ENCODE assay signal across 8 mouse cellular contexts in genomic region chr1:182908050-182909036, GRCm38 (mm10). TPM values are rescaled to one million over a fixed set of nuclear protein-coding genes. Genes with fewer than 3 reads are reported as not detected.
DNase-seq lines count a peak whose midpoint lies in the region; ATAC-seq and TF ChIP-seq lines count a peak whose summit lies in the region.

No protein-coding gene starts in this region.

- H3K27me3 ChIP-seq in C2C12 (ENCODE audit: control insufficient read depth, insufficient read depth, insufficient read length) = no peaks in the 10 kb centered on the region
- H3K27me3 ChIP-seq in forebrain, embryonic 16.5 days (replicated peaks; ENCODE audit: control insufficient read depth, insufficient read depth, low read length) = no peaks in the 10 kb centered on the region
- H3K27me3 ChIP-seq in liver, embryonic 14.5 days (ENCODE audit: control insufficient read depth, insufficient read depth, low read length) = no peaks in the 10 kb centered on the region
- H3K27me3 ChIP-seq in testis, adult 2 months (ENCODE audit: control insufficient read depth, insufficient read depth, low read length) = no peaks in the 10 kb centered on the region

- H3K9ac ChIP-seq in forebrain, embryonic 16.5 days (replicated peaks; ENCODE audit: low read depth, low read length) = no peak overlapping the region
- H3K9ac ChIP-seq in liver, embryonic 14.5 days (replicated peaks) = no peak overlapping the region

- no peaks in the 10 kb centered on the region for H3K36me3 ChIP-seq in C2C12 (ENCODE audit: control insufficient read depth, insufficient read depth)
- H3K36me3 ChIP-seq in forebrain, embryonic 16.5 days (ENCODE audit: control insufficient read depth, insufficient read depth) = no peaks in the 10 kb centered on the region
- H3K36me3 ChIP-seq in liver, embryonic 14.5 days (replicated peaks; ENCODE audit: control insufficient read depth, insufficient read depth, low read depth) = no peaks in the 10 kb centered on the region
- no peaks in the 10 kb centered on the region for H3K36me3 ChIP-seq in testis, adult 2 months (ENCODE audit: control insufficient read depth, insufficient read depth, low read length)

- TF ChIP-seq POLR2A in testis, adult 2 months (IDR thresholded peaks at IDR 0.05; ENCODE audit: control insufficient read depth, low read depth, low read length) = 0 out of 2 replicates have a peak, but pooled peaks have one; percentile 20

- 25% methylated on average over 14 of the region's 14 CpGs for WGBS in forebrain, embryonic 16.5 days
- 17% methylated on average over 14 of the region's 14 CpGs for WGBS in large intestine, adult 2 months
- WGBS in liver, embryonic 14.5 days (ENCODE audit: insufficient replicate concordance) = 22% methylated on average over 14 of the region's 14 CpGs

- H3K79me2 ChIP-seq in C2C12 (ENCODE audit: control insufficient read depth, insufficient read depth) = no peaks in the 10 kb centered on the region

- peak; percentile 86 for ATAC-seq in forebrain, embryonic 16.5 days
- peak; percentile 72 for ATAC-seq in liver, embryonic 14.5 days (ENCODE audit: insufficient read depth)

- DNase-seq in cerebellum, adult 18-20 months = peak; percentile 36 to 56
- DNase-seq in heart, postnatal 10 days = peak; percentile 95 to 97
- DNase-seq in large intestine, adult 2 months (ENCODE audit: low read depth, low spot score) = peak; percentile 85
- DNase-seq in liver, embryonic 14.5 days (ENCODE audit: low read depth in 3 of 3, low spot score in 3 of 3) = peak; percentile 26 to 41 (median 40)
- peak; percentile 79 for DNase-seq in neural tube, embryonic 10.5 days (ENCODE audit: extremely low spot score, low spot score)

- H3K27ac ChIP-seq in forebrain, embryonic 16.5 days (ENCODE audit: low read length) = no peak overlapping the region
- no peak overlapping the region for H3K27ac ChIP-seq in liver, embryonic 14.5 days
- H3K27ac ChIP-seq in testis, adult 2 months (ENCODE audit: control insufficient read depth, insufficient read depth, low read depth, low read length) = no peak overlapping the region

- H3K9me3 ChIP-seq in forebrain, embryonic 16.5 days (ENCODE audit: control insufficient read depth, low read length) = no peaks in the 10 kb centered on the region
- no peaks in the 10 kb centered on the region for H3K9me3 ChIP-seq in liver, embryonic 14.5 days (ENCODE audit: control insufficient read depth, low read length)

- H3K4me1 ChIP-seq in forebrain, embryonic 16.5 days (replicated peaks; ENCODE audit: control insufficient read depth, insufficient read depth, low read length) = peaks cover 10% of the 10 kb centered on the region
- peaks cover 0 to 8% of the 10 kb centered on the region in 2 experiments; a peak in 2 of 4 replicates for H3K4me1 ChIP-seq in liver, embryonic 14.5 days (replicated peaks; ENCODE audit: control insufficient read depth in 2 of 2, insufficient read depth in 2 of 2, low read length in 1 of 2)
- peaks cover 4% of the 10 kb centered on the region for H3K4me1 ChIP-seq in testis, adult 2 months (ENCODE audit: control insufficient read depth, insufficient read depth, low read length)

- no peak overlapping the region for H3ac ChIP-seq in C2C12 (ENCODE audit: control insufficient read depth, insufficient read length, low read depth)

- H3K4me3 ChIP-seq in C2C12 (ENCODE audit: insufficient read depth, poor library complexity, severe bottlenecking) = no peak overlapping the region
- H3K4me3 ChIP-seq in forebrain, embryonic 16.5 days (replicated peaks; ENCODE audit: low read length) = no peak overlapping the region
- no peak overlapping the region for H3K4me3 ChIP-seq in liver, embryonic 14.5 days (ENCODE audit: insufficient read depth in 1 of 2, low read depth in 2 of 2, low read length in 2 of 2)
- H3K4me3 ChIP-seq in testis, adult 2 months (ENCODE audit: control insufficient read depth, low read depth, low read length) = peak overlapping the region; percentile 71

- no peak for TF ChIP-seq CTCF in C2C12 (IDR thresholded peaks at IDR 0.05; ENCODE audit: control insufficient read depth, insufficient read depth, insufficient read length)
- no peak for TF ChIP-seq CTCF in liver, embryonic 14.5 days (IDR thresholded peaks at IDR 0.05; ENCODE audit: low read depth)
- no peak for TF ChIP-seq CTCF in testis, adult 2 months (IDR thresholded peaks at IDR 0.05; ENCODE audit: control insufficient read depth, insufficient read depth, insufficient replicate concordance, low read depth, low read length)

- no peak for TF ChIP-seq EP300 in liver, embryonic 14.5 days (IDR thresholded peaks at IDR 0.05; ENCODE audit: low read depth)

- intact Hi-C loops in heart, postnatal 10 days (cut with DNase I) = no loop called here

- H3K79me3 ChIP-seq in C2C12 (ENCODE audit: low read depth) = no peaks in the 10 kb centered on the region

- 0 out of 2 replicates have a peak overlapping the region, but pooled peaks have one; percentile 19 for H3K4me2 ChIP-seq in forebrain, embryonic 16.5 days (ENCODE audit: low read length)
- H3K4me2 ChIP-seq in liver, embryonic 14.5 days (ENCODE audit: low read depth) = no peak overlapping the region

TF ChIP-seq in C2C12, 6 proteins besides CTCF, POLR2A, EP300 and RAD21:
- TF ChIP-seq CEBPB (IDR thresholded peaks at IDR 0.05; ENCODE audit: low read depth) (no peak), FOSL1 (IDR thresholded peaks at IDR 0.05; ENCODE audit: insufficient read depth, low read length, poor library complexity, severe bottlenecking) (no peak), MAX (IDR thresholded peaks at IDR 0.05) (peak; percentile 98), MYOG (IDR thresholded peaks at IDR 0.05; ENCODE audit: control insufficient read depth, extremely low read depth, insufficient read length) (no peak), MYOD1 (IDR thresholded peaks at IDR 0.05; ENCODE audit: control insufficient read depth, insufficient read length, low read depth) (peak; percentile 74), USF1 (IDR thresholded peaks at IDR 0.05; ENCODE audit: low read depth) (peak; percentile 77)

RNA-seq across cellular contexts. Expression of gene Tlr5, which starts 46.2 kb away (rescaled TPM):
- polyA plus RNA-seq in C2C12 (2012; fragmentation: generic; extraction: Trizol) = not detected
- 0.09 TPM in 1 of 2 replicates, not detected in the other for polyA plus RNA-seq in forebrain, embryonic 16.5 days (2015; fragmentation: Nextera tagmentation; extraction: Ambion mirVana)
- total RNA-seq in heart, postnatal 10 days (2021) = 1 to 10 TPM; 1.2 to 1.7 TPM
- 0.90 and 1.0 TPM in 2 replicates for polyA plus RNA-seq in large intestine, adult 2 months (2012; rRNA removed)
- 0.94 and 0.98 TPM in 2 replicates for polyA plus RNA-seq in liver, embryonic 14.5 days (2012; rRNA removed)
- 0.90 and 1.1 TPM in 2 replicates for polyA plus RNA-seq in liver, embryonic 14.5 days (2014; fragmentation: Nextera tagmentation; extraction: Ambion mirVana)
- 0.35 and 0.89 TPM in 2 replicates for polyA plus RNA-seq in testis, adult 2 months (2012; rRNA removed)

Comparison
In these comparisons a context has a peak if more than half of its experiments do, and no peak if none do; other contexts are left out.
1. DNase-seq: peak in every context shown above with its lines; median percentile 96 in heart, postnatal 10 days; 85 in large intestine, adult 2 months; 79 in neural tube, embryonic 10.5 days; 46 in cerebellum, adult 18-20 months; 40 in liver, embryonic 14.5 days.